Mouse (Mus musculus) embryo, embryonic 9.5 days (tissue): ENCODE measurements at regions not wholly inside any gene's neighbourhood (a gene's known extent, or its start where the extent isn't known, plus 50 kb on each side); places are given as distances from the start of the nearest gene placed in this dataset.
A peak's percentile ranks its signal among the peaks of the same experiment; 100 is the strongest.
"Not testable (repeated sequence)": the region's sequence is repeated elsewhere in the genome, so short reads cannot be mapped to it uniquely, and the experiment has no call there.

ENCODE experiments used
- DNase-seq: peaks from one replicate; pipeline ENCODE4 v3.0.0-alpha.2; 2017; ENCODE audit errors: extremely low spot score

GRCm38 (mm10) chr1:13042326-13042725, 1628.4 kb downstream of the A830018L16Rik start:
- no peak for DNase-seq

GRCm38 (mm10) chr1:13050140-13050775, 1636.4 kb downstream of the A830018L16Rik start:
- DNase-seq: peak; percentile 55

GRCm38 (mm10) chr1:13051433-13052066, 1637.6 kb downstream of the A830018L16Rik start:
- not testable (repeated sequence) for DNase-seq

GRCm38 (mm10) chr1:13052067-13052460, 1638.2 kb downstream of the A830018L16Rik start:
- peak; percentile 56 for DNase-seq

- DNase-seq: no peak
Observed at GRCm38 (mm10) chr1:13057741-13058140, 1643.8 kb downstream of the A830018L16Rik start.

- DNase-seq: no peak
Observed at GRCm38 (mm10) chr1:13059616-13060320, 1645.9 kb downstream of the A830018L16Rik start.
